Mouse (Mus musculus) heart, embryonic 14.5 days (tissue): Measurements from ENCODE around the gene Rab11fip3. TPM values are rescaled to one million over a fixed set of nuclear protein-coding genes. Genes with fewer than 3 reads are reported as not detected.
A peak's percentile ranks its signal among the peaks of the same experiment; 100 is the strongest.
"Not testable (repeated sequence)": the region's sequence is repeated elsewhere in the genome, so short reads cannot be mapped to it uniquely, and the experiment has no call there.

Source experiments
- ATAC-seq: fragments of 200-750 bp; cut with Nextera tagmentation; 2 replicates; pipeline ENCODE4 v1.8.0; 2017; ENCODE audit warnings: low read depth, moderate TSS enrichment; ENCODE audit not compliant: insufficient number of reproducible peaks, insufficient read depth, low FRiP score
- H3K27ac ChIP-seq, 2 experiments: fragments of 200-500 bp in 1 of 2; fragments of 300-500 bp in 1 of 2; sonication (generic) in 1 of 2; replicated peaks in 1 of 2; 2 replicates each; pipeline ENCODE4 v1.5.1; 2012 to 2014; ENCODE audit warnings: low read depth in 2 of 2, low read length in 2 of 2, control low read depth in 1 of 2, mild to moderate bottlenecking in 1 of 2, mixed read lengths in 1 of 2; ENCODE audit not compliant: control insufficient read depth in 1 of 2, insufficient read depth in 1 of 2
- H3K27me3 ChIP-seq: fragments of 300-500 bp; sonication (generic); 2 replicates; pipeline ENCODE4 v1.6.1; 2014; ENCODE audit warnings: mild to moderate bottlenecking, low read length, control low read depth; ENCODE audit not compliant: control insufficient read depth, insufficient read depth
- H3K36me3 ChIP-seq: fragments of 300-500 bp; sonication (generic); 2 replicates; pipeline ENCODE4 v1.6.1; 2014; ENCODE audit warnings: mild to moderate bottlenecking, control low read depth, low read length, mixed read lengths; ENCODE audit not compliant: control insufficient read depth, insufficient read depth
- H3K4me1 ChIP-seq, 2 experiments: fragments of 200-500 bp in 1 of 2; fragments of 300-500 bp in 1 of 2; sonication (generic) in 1 of 2; 2 replicates each; pipeline ENCODE4 v1.6.1; 2012 to 2014; ENCODE audit warnings: low read length in 2 of 2, control low read depth in 1 of 2, mixed read lengths in 1 of 2; ENCODE audit not compliant: control insufficient read depth in 2 of 2, insufficient read depth in 2 of 2
- H3K4me2 ChIP-seq: fragments of 300-500 bp; sonication (generic); 2 replicates; pipeline ENCODE4 v1.6.1; 2014; ENCODE audit warnings: mild to moderate bottlenecking, low read length
- H3K4me3 ChIP-seq, 2 experiments: fragments of 200-500 bp in 1 of 2; fragments of 300-500 bp in 1 of 2; sonication (generic) in 1 of 2; 2 replicates each; pipeline ENCODE4 v1.5.1; 2012 to 2014; ENCODE audit warnings: low read length in 2 of 2, mild to moderate bottlenecking in 2 of 2, control low read depth in 1 of 2, low read depth in 1 of 2, moderate library complexity in 1 of 2; ENCODE audit not compliant: control insufficient read depth in 1 of 2, insufficient read depth in 1 of 2
- H3K9ac ChIP-seq: fragments of 300-500 bp; sonication (generic); 2 replicates; pipeline ENCODE4 v1.6.1; 2014; ENCODE audit warnings: mild to moderate bottlenecking, low read length
- H3K9me3 ChIP-seq: fragments of 300-500 bp; sonication (generic); 2 replicates; pipeline ENCODE4 v1.6.1; 2016; ENCODE audit warnings: low read length, control low read depth; ENCODE audit not compliant: control insufficient read depth
- WGBS: fragments of 180-500 bp; shearing (Covaris S2); extraction: QIAGEN DNeasy Blood & Tissue Kit; methylation state at CpG from one replicate; pipeline ENCODE4 v1.1.7; 2014; 5-methylcytosine and 5-hydroxymethylcytosine counted together
- polyA plus RNA-seq: library from polyadenylated mRNA; unstranded; fragments of >200 nt; fragmentation: Nextera tagmentation; extraction: Ambion mirVana; gene quantifications from 2 replicates; pipeline ENCODE4 v1.2.1, GENCODE M21; 2014

The Rab11fip3 gene
- polyA plus RNA-seq, 1 experiment from 2014 or later = 12.8 TPM

DNA sequence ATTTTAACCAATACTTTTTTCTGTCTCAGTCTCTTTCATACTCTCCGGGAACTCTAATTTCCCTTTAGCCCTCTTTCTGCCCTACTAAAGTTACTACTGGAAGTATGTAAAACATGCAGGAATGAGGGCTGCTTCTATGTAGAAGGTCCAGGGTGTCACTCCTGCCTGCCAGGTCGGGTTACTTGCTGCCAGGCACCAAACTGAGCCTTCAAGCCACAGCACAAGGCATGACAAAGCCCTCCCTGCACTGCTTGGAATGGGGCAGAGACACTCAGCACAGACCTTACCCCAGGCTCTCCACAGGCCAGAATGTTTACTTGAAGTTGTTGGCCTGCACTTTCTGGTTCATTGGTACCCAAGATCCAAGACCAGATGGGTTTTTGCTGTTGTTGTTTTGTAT lies 30.8 kb upstream of the Rab11fip3 start:
- H3K4me3 ChIP-seq = no peak overlapping the region
- ATAC-seq = no peak
- no peak overlapping the region for H3K9ac ChIP-seq
- 40% methylated on average over 2 of the region's 2 CpGs for WGBS
- no peaks in the 10 kb centered on the region for H3K27me3 ChIP-seq
- H3K9me3 ChIP-seq = no peaks in the 10 kb centered on the region
- no peaks in the 10 kb centered on the region for H3K4me1 ChIP-seq
- no peaks in the 10 kb centered on the region for H3K36me3 ChIP-seq
- H3K4me2 ChIP-seq = no peak overlapping the region
- H3K27ac ChIP-seq = no peak overlapping the region

DNA sequence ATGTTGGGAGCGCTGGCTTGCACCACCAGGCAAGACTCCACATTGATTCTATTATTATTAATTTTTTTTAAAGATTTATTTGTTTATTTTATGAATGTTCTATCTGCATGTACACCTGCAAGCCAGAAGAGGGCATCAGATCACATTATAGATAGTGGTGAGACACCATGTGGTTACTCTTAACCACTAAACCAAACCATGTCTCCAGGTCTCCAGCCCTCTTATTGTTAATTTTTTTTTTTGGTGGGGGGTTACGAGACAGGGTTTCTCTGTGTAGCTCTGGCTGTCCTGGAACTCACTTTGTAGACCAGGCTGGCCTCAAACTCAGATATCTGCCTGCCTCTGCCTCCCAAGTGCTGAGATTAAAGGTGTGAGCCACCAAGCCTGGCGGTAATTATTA lies 30.0 kb upstream of the Rab11fip3 start:
- H3K36me3 ChIP-seq, H3K9ac ChIP-seq, ATAC-seq, H3K4me3 ChIP-seq, H3K4me2 ChIP-seq, H3K27me3 ChIP-seq, H3K4me1 ChIP-seq, H3K27ac ChIP-seq, H3K9me3 ChIP-seq: not testable (repeated sequence)
- 74% methylated on average over 3 of the region's 3 CpGs for WGBS

DNA sequence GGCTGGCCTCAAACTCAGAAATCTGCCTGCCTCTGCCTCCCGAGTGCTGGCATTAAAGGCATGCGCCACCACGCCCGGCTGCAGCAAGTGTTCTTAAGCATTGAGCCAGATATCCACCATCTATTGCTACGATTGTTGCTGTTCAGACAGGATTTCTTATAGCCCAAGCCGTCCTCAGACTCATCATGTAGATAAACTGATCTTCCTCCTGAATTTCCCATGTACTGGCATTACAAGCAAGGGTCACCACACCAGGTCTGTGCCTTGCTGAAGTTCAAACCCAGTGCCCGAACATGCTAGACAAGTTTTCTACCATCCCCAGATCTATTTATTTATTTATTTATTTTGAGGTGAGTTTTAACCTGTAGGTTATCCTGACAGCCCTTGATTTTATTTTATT lies 29.1 kb upstream of the Rab11fip3 start:
- no peak overlapping the region for H3K4me2 ChIP-seq
- no peak for ATAC-seq
- H3K9ac ChIP-seq = no peak overlapping the region
- no peaks in the 10 kb centered on the region for H3K4me1 ChIP-seq
- WGBS = 89% methylated on average over 7 of the region's 7 CpGs
- H3K9me3 ChIP-seq = no peaks in the 10 kb centered on the region
- no peak overlapping the region for H3K27ac ChIP-seq
- no peaks in the 10 kb centered on the region for H3K36me3 ChIP-seq
- H3K4me3 ChIP-seq = no peak overlapping the region
- no peaks in the 10 kb centered on the region for H3K27me3 ChIP-seq

DNA sequence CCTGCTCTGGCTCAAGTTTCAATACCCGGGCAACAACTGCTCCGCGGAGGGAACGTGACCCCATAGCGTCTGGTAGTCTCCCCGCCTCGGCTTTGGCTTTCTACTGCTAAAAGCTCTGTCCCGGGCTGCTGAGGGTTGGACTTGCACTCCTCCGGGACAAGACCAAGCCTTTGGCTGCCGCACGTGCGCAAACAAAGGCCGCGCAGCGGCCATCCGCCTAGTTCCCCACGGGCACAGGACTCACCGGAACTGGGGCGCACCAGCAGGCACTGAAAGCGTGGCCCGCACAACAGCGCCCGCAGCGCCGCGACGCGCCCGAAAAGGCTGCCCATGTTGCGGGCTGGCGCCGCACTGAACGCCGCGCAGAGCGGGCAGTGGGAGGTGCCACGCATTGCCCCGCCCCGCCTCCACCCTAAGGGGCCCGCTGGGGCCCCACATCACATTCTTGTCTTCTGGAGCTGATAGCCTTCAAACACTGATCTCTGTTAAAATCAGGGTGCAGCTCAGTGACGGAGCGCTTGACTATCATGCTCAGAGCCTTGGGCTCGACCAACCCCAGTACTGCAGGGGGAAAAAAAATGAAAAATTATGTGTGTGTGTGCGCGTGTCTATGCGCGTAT lies 25.9 kb upstream of the Rab11fip3 start, which contains the start of gene Nme4:
Gene Nme4, minus strand, starts transcription at position 482 of the 620 bp plus-strand sequence.
- peak within 1 kb of the TSS; percentile 78 for H3K9ac ChIP-seq

DNA sequence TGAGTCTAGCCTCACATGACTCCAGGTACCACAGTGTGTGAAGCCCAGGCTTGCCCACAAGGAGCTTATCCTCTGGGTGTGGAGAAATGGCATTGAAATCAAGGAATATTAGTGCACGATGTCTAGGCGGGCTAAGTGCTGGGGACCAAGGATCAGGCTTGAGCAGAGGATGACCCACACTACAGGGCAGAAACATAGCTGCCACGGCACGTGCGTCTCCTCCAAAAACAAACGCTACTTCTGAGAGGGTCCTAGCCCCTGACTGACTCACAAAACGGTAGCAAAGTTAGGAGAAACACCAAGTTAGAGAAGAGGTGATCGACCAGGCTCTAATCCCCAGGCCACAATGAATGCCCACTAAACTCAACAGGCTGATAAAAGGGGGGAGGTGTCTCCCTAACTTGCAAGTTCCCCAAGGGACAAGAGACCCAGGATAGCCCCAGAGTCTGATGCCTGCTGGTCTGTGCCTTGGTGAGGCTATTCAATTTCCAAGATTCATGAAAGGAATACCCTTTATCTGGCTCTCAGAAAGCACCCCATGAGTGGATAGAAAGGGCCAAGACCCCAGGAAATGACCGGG lies 25.3 kb upstream of the Rab11fip3 start:
- Histone ChIP-seq H3K27me3 (no peaks in the 10 kb centered on the region), H3K9me3 (no peaks in the 10 kb centered on the region), H3K4me2 (peak overlapping the region; percentile 71), H3K4me1 (peaks cover 0 to 2% of the 10 kb centered on the region in 2 experiments; a peak in 1 of 4 replicates), H3K27ac (0 out of 4 replicates have a peak overlapping the region, but pooled peaks of 1 of the 2 experiments have one; percentile 2), H3K36me3 (peaks cover 7% of the 10 kb centered on the region; the same call in 1 of the 2 replicates), H3K9ac (peak overlapping the region; percentile 78), H3K4me3 (peak overlapping the region; percentile 60 to 81)
- no peak for ATAC-seq
- WGBS = 41% methylated on average over 9 of the region's 9 CpGs

More for the DNA sequence above, 25.9 kb upstream of the Rab11fip3 start, which contains the start of gene Nme4:
- 3% methylated on average over 47 of the region's 47 CpGs for WGBS
- H3K9me3 ChIP-seq = no peaks in the 10 kb centered on the region
- H3K27ac ChIP-seq = 0 out of 4 replicates have a peak within 1 kb of the TSS, but pooled peaks of 1 of the 2 experiments have one; percentile 2
- H3K4me2 ChIP-seq = peak within 1 kb of the TSS; percentile 71
- H3K4me1 ChIP-seq = no peaks in the 10 kb centered on the region
- peak within 1 kb of the TSS; percentile 60 to 81 for H3K4me3 ChIP-seq
- peak; percentile 52; the same call in 1 of the 2 replicates for ATAC-seq
- H3K27me3 ChIP-seq = no peaks in the 10 kb centered on the region
- H3K36me3 ChIP-seq = peaks cover 7% of the 10 kb centered on the region; the same call in 1 of the 2 replicates

DNA sequence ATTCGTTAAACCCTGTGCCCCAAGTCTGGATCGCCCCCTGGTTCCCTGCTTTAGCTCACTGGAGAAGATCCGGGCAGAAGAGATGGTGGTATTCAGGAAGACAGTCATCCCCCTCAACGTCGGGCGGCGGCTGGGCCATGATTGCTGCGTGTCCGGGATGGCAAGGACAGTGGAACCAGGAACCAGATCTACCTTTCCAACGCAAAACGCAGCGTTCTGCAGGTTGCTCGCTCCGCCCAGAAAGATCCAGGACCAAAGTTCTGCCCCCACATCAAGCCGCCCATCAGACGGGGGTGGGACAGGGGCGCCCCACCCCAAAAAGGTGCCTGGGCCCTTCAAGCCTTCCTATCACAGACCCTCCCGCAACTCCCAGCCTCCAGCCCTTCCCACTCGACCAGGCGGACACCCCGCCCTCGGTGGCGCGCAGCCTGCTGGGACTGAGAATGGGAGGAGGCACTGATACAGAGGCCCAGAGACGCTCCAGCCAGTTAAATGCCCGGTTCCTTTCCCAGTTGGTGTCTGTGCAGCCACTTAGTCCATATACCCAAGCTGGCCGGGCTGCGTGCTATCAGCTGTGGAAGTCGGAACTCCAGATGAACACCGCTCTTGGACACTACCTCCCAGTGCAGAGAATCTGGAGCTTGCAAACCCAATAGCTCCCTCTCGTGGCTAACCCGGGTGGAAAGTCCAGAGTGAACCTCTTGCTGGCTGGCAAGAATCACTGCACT lies 20.7 kb upstream of the Rab11fip3 start, which contains the start of gene Decr2:
Gene Decr2, minus strand, starts transcription at position 433 of the 728 bp plus-strand sequence.
- Histone ChIP-seq H3K4me2 (peak within 1 kb of the TSS; percentile 75), H3K4me3 (peak within 1 kb of the TSS; percentile 60 to 76), H3K36me3 (peaks cover 14% of the 10 kb centered on the region; the same call in 1 of the 2 replicates), H3K4me1 (peaks cover 0 to 4% of the 10 kb centered on the region in 2 experiments; a peak in 1 of 4 replicates), H3K9me3 (no peaks in the 10 kb centered on the region), H3K27ac (peak within 1 kb of the TSS; percentile 82), H3K27me3 (no peaks in the 10 kb centered on the region), H3K9ac (peak within 1 kb of the TSS; percentile 83)
- ATAC-seq = peak; percentile 87
- 2% methylated on average over 32 of the region's 32 CpGs for WGBS

DNA sequence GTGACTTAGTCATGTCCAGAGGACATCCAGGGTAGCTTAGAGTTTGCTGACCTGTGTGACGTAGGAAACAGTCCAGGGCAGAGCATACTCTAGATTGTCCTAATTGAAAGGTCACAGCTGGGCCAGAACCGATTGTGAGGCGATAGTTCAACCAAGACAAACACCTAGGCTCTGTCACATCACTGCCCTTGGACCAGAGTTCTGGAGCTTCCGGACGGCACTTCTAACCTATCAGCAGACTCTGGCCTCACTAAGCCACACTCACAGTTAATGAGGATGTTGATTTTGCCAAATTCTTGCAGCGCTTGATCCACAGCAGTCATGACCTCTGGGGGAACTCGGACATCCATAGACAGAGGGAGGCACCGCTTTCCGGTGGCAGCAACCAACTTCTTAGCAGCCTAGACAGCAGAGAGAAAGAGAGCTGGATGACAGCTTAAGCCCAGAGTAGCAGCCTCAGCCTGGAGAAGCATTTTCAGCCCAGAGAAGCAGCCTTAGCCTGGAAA lies 17.8 kb upstream of the Rab11fip3 start:
- no peaks in the 10 kb centered on the region for H3K27me3 ChIP-seq
- no peak overlapping the region for H3K9ac ChIP-seq
- no peak for ATAC-seq
- peaks cover 0 to 4% of the 10 kb centered on the region in 2 experiments; a peak in 1 of 4 replicates for H3K4me1 ChIP-seq
- H3K9me3 ChIP-seq = no peaks in the 10 kb centered on the region
- H3K27ac ChIP-seq = no peak overlapping the region
- H3K36me3 ChIP-seq = peaks cover 31% of the 10 kb centered on the region
- no peak overlapping the region for H3K4me2 ChIP-seq
- H3K4me3 ChIP-seq = no peak overlapping the region
- WGBS = 90% methylated on average over 9 of the region's 9 CpGs
